Mouse (Mus musculus) small intestine, adult 2 months (tissue): Measurements from ENCODE around the gene Ubqln4. TPM values are rescaled to one million over a fixed set of nuclear protein-coding genes. Genes with fewer than 3 reads are reported as not detected.

ENCODE experiments used
- H3K27ac ChIP-seq: fragments of 200-500 bp; 2 replicates; pipeline ENCODE4 v1.5.1; 2012; ENCODE audit warnings: low read depth, low read length, control low read depth, inconsistent platforms; ENCODE audit not compliant: insufficient read depth
- H3K27me3 ChIP-seq: fragments of 200-500 bp; 2 replicates; pipeline ENCODE4 v1.6.1; 2012; ENCODE audit warnings: mild to moderate bottlenecking, moderate library complexity, low read length, inconsistent platforms; ENCODE audit not compliant: control insufficient read depth, insufficient read depth
- H3K36me3 ChIP-seq: fragments of 200-500 bp; 2 replicates; pipeline ENCODE4 v1.6.1; 2012; ENCODE audit warnings: mild to moderate bottlenecking, low read length, control low read depth, inconsistent platforms; ENCODE audit not compliant: control insufficient read depth, insufficient read depth
- H3K4me1 ChIP-seq: fragments of 200-500 bp; 2 replicates; pipeline ENCODE4 v1.6.1; 2012; ENCODE audit warnings: low read length, inconsistent platforms, mixed read lengths; ENCODE audit not compliant: control insufficient read depth, insufficient read depth, insufficient read length
- H3K4me3 ChIP-seq: fragments of 200-500 bp; 2 replicates; pipeline ENCODE4 v1.5.1; 2012; ENCODE audit warnings: low read depth, mild to moderate bottlenecking, control low read depth, inconsistent platforms, low read length, moderate library complexity
- CTCF ChIP-seq: fragments of 200-500 bp; IDR thresholded peaks from 2 replicates; pipeline ENCODE4 v1.5.1; 2012; ENCODE audit warnings: low read depth, mild to moderate bottlenecking, control low read depth, inconsistent platforms, low read length, moderate library complexity, mixed read lengths; ENCODE audit not compliant: insufficient replicate concordance, insufficient read length; ENCODE audit errors: extremely low read depth
- POLR2A ChIP-seq: fragments of 200-500 bp; IDR thresholded peaks from 2 replicates; pipeline ENCODE4 v1.6.1; 2012; ENCODE audit warnings: low read depth, mild to moderate bottlenecking, control low read depth, inconsistent platforms, low read length, moderate library complexity
- WGBS: fragments of 180-500 bp; shearing (Covaris S2); methylation state at CpG from one replicate; pipeline ENCODE4 v1.1.7; 2018; 5-methylcytosine and 5-hydroxymethylcytosine counted together
- polyA plus RNA-seq: library from polyadenylated mRNA; depleted of rRNA; stranded (reverse); fragments of >200 nt; gene quantifications from 2 replicates; pipeline ENCODE4 v1.2.3, GENCODE M21; 2012

Gene Ubqln4
- polyA plus RNA-seq, 1 experiment: 35.4 TPM

GRCm38 (mm10) chr3:88551586-88551985 is 2.0 kb upstream of the Ubqln4 start:
- WGBS: 18% methylated on average over 4 of the region's 4 CpGs
- TF ChIP-seq POLR2A (no peak), CTCF (no peak)
- H3K36me3 ChIP-seq: peaks cover 9% of the 10 kb centered on the region; the same call in 1 of the 2 replicates
- H3K4me1 ChIP-seq: peaks cover 20% of the 10 kb centered on the region
- H3K4me3 ChIP-seq: peak overlapping the region; percentile 3; the same call in 1 of the 2 replicates
- peak overlapping the region; percentile 28; the same call in 1 of the 2 replicates for H3K27ac ChIP-seq
- H3K27me3 ChIP-seq: no peaks in the 10 kb centered on the region

GRCm38 (mm10) chr3:88552082-88552645 is 1.4 kb upstream of the Ubqln4 start:
- Histone ChIP-seq H3K27me3 (no peaks in the 10 kb centered on the region), H3K27ac (peak overlapping the region; percentile 72), H3K36me3 (peaks cover 14% of the 10 kb centered on the region; the same call in 1 of the 2 replicates), H3K4me3 (peak overlapping the region; percentile 72), H3K4me1 (peaks cover 14% of the 10 kb centered on the region)
- TF ChIP-seq CTCF: no peak
- no peak for TF ChIP-seq POLR2A
- 3% methylated on average over 16 of the region's 16 CpGs for WGBS

- peaks cover 13% of the 10 kb centered on the region for H3K4me1 ChIP-seq
- no peak for TF ChIP-seq CTCF
- peak; percentile 69 for TF ChIP-seq POLR2A
- H3K27ac ChIP-seq: peak within 1 kb of the TSS; percentile 96
- peaks cover 15% of the 10 kb centered on the region; the same call in 1 of the 2 replicates for H3K36me3 ChIP-seq
- no peaks in the 10 kb centered on the region for H3K27me3 ChIP-seq
- H3K4me3 ChIP-seq: peak within 1 kb of the TSS; percentile 72
- WGBS: under 1% methylated on average over 48 of the region's 48 CpGs
These were observed 658 bp upstream of the Ubqln4 start, which contains the start of gene Lamtor2 for GRCm38 (mm10) chr3:88552676-88553524. TSS of gene Lamtor2 (minus strand) at chr3:88553074.

- H3K36me3 ChIP-seq: peaks cover 19% of the 10 kb centered on the region; the same call in 1 of the 2 replicates
- peak overlapping the region; percentile 72 for H3K4me3 ChIP-seq
- no peaks in the 10 kb centered on the region for H3K27me3 ChIP-seq
- 2% methylated on average over 41 of the region's 41 CpGs for WGBS
- peaks cover 8% of the 10 kb centered on the region; the same call in 1 of the 2 replicates for H3K4me1 ChIP-seq
- no peak for TF ChIP-seq POLR2A
- TF ChIP-seq CTCF: 0 out of 2 replicates have a peak, but pooled peaks have one; percentile 3
- peak overlapping the region; percentile 25 for H3K27ac ChIP-seq
These were observed 475 bp downstream of the Ubqln4 start for GRCm38 (mm10) chr3:88553880-88554586.

GRCm38 (mm10) chr3:88555069-88555605 is 1.6 kb downstream of the Ubqln4 start:
- no peak for TF ChIP-seq POLR2A
- no peak for TF ChIP-seq CTCF
- H3K27me3 ChIP-seq: no peaks in the 10 kb centered on the region
- H3K4me1 ChIP-seq: peaks cover 8% of the 10 kb centered on the region; the same call in 1 of the 2 replicates
- 96% methylated on average over 5 of the region's 5 CpGs for WGBS
- no peak overlapping the region for H3K4me3 ChIP-seq
- peaks cover 30% of the 10 kb centered on the region for H3K36me3 ChIP-seq
- H3K27ac ChIP-seq: no peak overlapping the region

GRCm38 (mm10) chr3:88555731-88556130 is 2.2 kb downstream of the Ubqln4 start:
- WGBS: 91% methylated on average over 6 of the region's 6 CpGs
- Histone ChIP-seq H3K27me3 (no peaks in the 10 kb centered on the region), H3K4me1 (peaks cover 6% of the 10 kb centered on the region; the same call in 1 of the 2 replicates)

GRCm38 (mm10) chr3:88556616-88557015 is 3.1 kb downstream of the Ubqln4 start:
- H3K4me3 ChIP-seq: no peak overlapping the region
- no peaks in the 10 kb centered on the region for H3K4me1 ChIP-seq
- no peak for TF ChIP-seq CTCF
- no peak for TF ChIP-seq POLR2A
- WGBS: 94% methylated on average over 8 of the region's 8 CpGs
- no peak overlapping the region for H3K27ac ChIP-seq
- no peaks in the 10 kb centered on the region for H3K27me3 ChIP-seq
- H3K36me3 ChIP-seq: peaks cover 43% of the 10 kb centered on the region

More at GRCm38 (mm10) chr3:88555731-88556130, 2.2 kb downstream of the Ubqln4 start:
- TF ChIP-seq CTCF (no peak), POLR2A (no peak)
- Histone ChIP-seq H3K36me3 (peaks cover 35% of the 10 kb centered on the region), H3K4me3 (no peak overlapping the region), H3K27ac (no peak overlapping the region)
